7 mouse cellular contexts compared by ENCODE assay signal in the genomic region with DNA sequence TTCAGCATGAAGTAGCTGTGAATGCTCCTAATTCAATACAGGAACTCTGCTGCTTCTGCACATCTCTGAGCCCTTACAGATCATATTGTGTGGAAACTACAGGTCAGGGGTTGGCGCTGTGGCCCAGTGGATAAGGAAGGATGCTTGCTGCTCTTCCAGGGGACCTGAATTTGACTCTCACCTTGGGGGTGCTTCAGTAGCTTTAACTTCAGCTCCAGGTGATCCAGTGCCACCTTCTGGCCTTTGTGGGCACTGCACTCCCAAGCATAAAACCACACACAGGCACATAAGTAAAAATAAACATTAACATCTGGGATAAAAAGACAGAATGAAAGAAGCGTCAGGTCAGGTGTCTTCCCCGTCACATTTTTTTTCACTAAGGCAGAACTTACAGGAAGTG.
DNase-seq lines count a peak whose midpoint lies in the region; ATAC-seq and TF ChIP-seq lines count a peak whose summit lies in the region.

No protein-coding gene starts in this region.

- H3K36me3 ChIP-seq in midbrain, embryonic 11.5 days (ENCODE audit: control insufficient read depth, insufficient read depth, low read length), result no peaks in the 10 kb centered on the region
- no peaks in the 10 kb centered on the region for H3K36me3 ChIP-seq in midbrain, embryonic 13.5 days

- no peaks in the 10 kb centered on the region for H3K27me3 ChIP-seq in midbrain, embryonic 11.5 days (ENCODE audit: control insufficient read depth, insufficient read depth, low read length)
- no peaks in the 10 kb centered on the region for H3K27me3 ChIP-seq in midbrain, embryonic 13.5 days

- TF ChIP-seq CTCF in bone marrow macrophage, adult 2 months (IDR thresholded peaks at IDR 0.05; ENCODE audit: low read depth, low read length), result peak; percentile 84

- H3K9me3 ChIP-seq in midbrain, embryonic 11.5 days (ENCODE audit: control insufficient read depth, low read length), result no peaks in the 10 kb centered on the region
- no peaks in the 10 kb centered on the region for H3K9me3 ChIP-seq in midbrain, embryonic 13.5 days

- H3K9ac ChIP-seq in midbrain, embryonic 11.5 days (ENCODE audit: low read length), result no peak overlapping the region
- H3K9ac ChIP-seq in midbrain, embryonic 13.5 days (replicated peaks), result no peak overlapping the region

- no peak for TF ChIP-seq POLR2A in bone marrow macrophage, adult 2 months (IDR thresholded peaks at IDR 0.05; ENCODE audit: borderline replicate concordance, low read depth, low read length)

- H3K4me1 ChIP-seq in midbrain, embryonic 11.5 days (ENCODE audit: control insufficient read depth, insufficient read depth, low read length), result peaks cover 8% of the 10 kb centered on the region
- peaks cover 12% of the 10 kb centered on the region for H3K4me1 ChIP-seq in midbrain, embryonic 13.5 days (replicated peaks)
- H3K4me1 ChIP-seq in bone marrow macrophage, adult 2 months (ENCODE audit: control insufficient read depth, insufficient read depth, low read length), result no peaks in the 10 kb centered on the region

- 53% methylated on average over 3 of the region's 3 CpGs for WGBS in midbrain, embryonic 11.5 days
- 53% methylated on average over 3 of the region's 3 CpGs for WGBS in midbrain, embryonic 13.5 days

- intact Hi-C loops in left cerebral cortex, postnatal 14 days (cut with DNase I), result no loop called here

- no peak overlapping the region for H3K27ac ChIP-seq in midbrain, embryonic 11.5 days (ENCODE audit: low read depth, low read length)
- no peak overlapping the region for H3K27ac ChIP-seq in midbrain, embryonic 13.5 days
- H3K27ac ChIP-seq in bone marrow macrophage, adult 2 months (ENCODE audit: insufficient read depth, low read depth, low read length), result no peak overlapping the region

- no peak overlapping the region for H3K4me2 ChIP-seq in midbrain, embryonic 11.5 days
- no peak overlapping the region for H3K4me2 ChIP-seq in midbrain, embryonic 13.5 days (replicated peaks)

- peak; percentile 56; the same call in 1 of the 2 replicates for ATAC-seq in midbrain, embryonic 11.5 days (ENCODE audit: low FRiP score)
- no peak for ATAC-seq in midbrain, embryonic 13.5 days

- DNase-seq in midbrain, embryonic 11.5 days (ENCODE audit: low spot score, missing footprints), result peak; percentile 92
- peak; percentile 53 for DNase-seq in NIH3T3 (ENCODE audit: low read depth)
- DNase-seq in forelimb bud, embryonic 11.5 days (ENCODE audit: low read depth, low spot score), result peak; percentile 62
- peak; percentile 57 to 73 for DNase-seq in left cerebral cortex, postnatal 14 days (ENCODE audit: low spot score in 2 of 2)
- DNase-seq in right cerebral cortex, postnatal 10 days (ENCODE audit: low spot score in 2 of 2), result peak; percentile 47 to 56

- no peak overlapping the region for H3K4me3 ChIP-seq in midbrain, embryonic 11.5 days (ENCODE audit: low read depth, low read length)
- no peak overlapping the region for H3K4me3 ChIP-seq in midbrain, embryonic 13.5 days (replicated peaks)
- no peak overlapping the region for H3K4me3 ChIP-seq in bone marrow macrophage, adult 2 months (ENCODE audit: insufficient read depth, low read length)
